Mouse (Mus musculus) left cerebral cortex, adult 9 months (tissue): Measurements from ENCODE around the gene Kcnk13.

ENCODE experiments used
- DNase-seq, 2 experiments: peaks; one replicate each; pipeline ENCODE4 v3.0.0; 2022; ENCODE audit warnings: low spot score in 2 of 2

The Kcnk13 gene

GRCm38 (mm10) chr12:100015146-100015545 lies 50.8 kb downstream of the Kcnk13 start:
- DNase-seq, result no peak

GRCm38 (mm10) chr12:100017709-100018108 lies 53.4 kb downstream of the Kcnk13 start:
- no peak for DNase-seq

- DNase-seq, result no peak
These were observed 58.2 kb downstream of the Kcnk13 start for GRCm38 (mm10) chr12:100022490-100022889.

GRCm38 (mm10) chr12:100023821-100024365 lies 59.6 kb downstream of the Kcnk13 start:
- no peak for DNase-seq

- no peak for DNase-seq
These were observed 61.4 kb downstream of the Kcnk13 start for GRCm38 (mm10) chr12:100025675-100026074.

- no peak for DNase-seq
These were observed 62.5 kb downstream of the Kcnk13 start for GRCm38 (mm10) chr12:100026715-100027245.

- no peak for DNase-seq
These were observed 63.0 kb downstream of the Kcnk13 start for GRCm38 (mm10) chr12:100027281-100027680.

- no peak for DNase-seq
These were observed 67.4 kb downstream of the Kcnk13 start for GRCm38 (mm10) chr12:100031681-100032080.

GRCm38 (mm10) chr12:100032521-100032920 lies 68.2 kb downstream of the Kcnk13 start:
- no peak for DNase-seq

- no peak for DNase-seq
These were observed 74.5 kb downstream of the Kcnk13 start for GRCm38 (mm10) chr12:100038741-100039262.

GRCm38 (mm10) chr12:100042116-100042515 lies 77.8 kb downstream of the Kcnk13 start:
- no peak for DNase-seq

- no peak for DNase-seq
These were observed 80.4 kb downstream of the Kcnk13 start for GRCm38 (mm10) chr12:100044704-100045103.

GRCm38 (mm10) chr12:100050552-100050951 lies 86.3 kb downstream of the Kcnk13 start:
- DNase-seq, result peak in 1 of 2 experiments; percentile 20

GRCm38 (mm10) chr12:100053617-100054016 lies 89.3 kb downstream of the Kcnk13 start:
- DNase-seq, result no peak

- DNase-seq, result no peak
These were observed 96.8 kb downstream of the Kcnk13 start for GRCm38 (mm10) chr12:100061071-100061470.

- no peak for DNase-seq
These were observed 97.5 kb downstream of the Kcnk13 start for GRCm38 (mm10) chr12:100061826-100062225.

- DNase-seq, result no peak
These were observed 98.3 kb downstream of the Kcnk13 start for GRCm38 (mm10) chr12:100062584-100062983.

- DNase-seq, result peak in 1 of 2 experiments; percentile 50
These were observed 100.8 kb downstream of the Kcnk13 start for GRCm38 (mm10) chr12:100065109-100065508.

GRCm38 (mm10) chr12:100067477-100067876 lies 103.2 kb downstream of the Kcnk13 start:
- DNase-seq, result no peak

- peak; percentile 32 to 45 for DNase-seq
These were observed 108.9 kb downstream of the Kcnk13 start for GRCm38 (mm10) chr12:100073201-100073672.

- DNase-seq, result no peak
These were observed 111.4 kb downstream of the Kcnk13 start for GRCm38 (mm10) chr12:100075715-100076114.

- no peak for DNase-seq
These were observed 115.5 kb downstream of the Kcnk13 start for GRCm38 (mm10) chr12:100079636-100080286.

GRCm38 (mm10) chr12:100088026-100088425 lies 123.7 kb downstream of the Kcnk13 start:
- no peak for DNase-seq
